Mouse (Mus musculus): ENCODE measurements around the gene Tbca.

- TF ChIP-seq CTCF (IDR thresholded peaks at IDR 0.05; ENCODE audit: control insufficient read depth, insufficient read depth, insufficient read length) (no peak), MAX (IDR thresholded peaks at IDR 0.05) (no peak), MYOG (IDR thresholded peaks at IDR 0.05; ENCODE audit: control insufficient read depth, extremely low read depth, insufficient read length) (no peak), FOSL1 (IDR thresholded peaks at IDR 0.05; ENCODE audit: insufficient read depth, low read length, poor library complexity, severe bottlenecking) (no peak), USF1 (IDR thresholded peaks at IDR 0.05; ENCODE audit: low read depth) (no peak), CEBPB (IDR thresholded peaks at IDR 0.05; ENCODE audit: low read depth) (no peak), MYOD1 (IDR thresholded peaks at IDR 0.05; ENCODE audit: control insufficient read depth, insufficient read length, low read depth) (no peak)
Measured at GRCm38 (mm10) chr13:94867772-94868171, 79.1 kb downstream of the Tbca start.

All from C2C12 (cell line).